Comparison of ENCODE assay signal across 8 mouse cellular contexts in the genomic region with DNA sequence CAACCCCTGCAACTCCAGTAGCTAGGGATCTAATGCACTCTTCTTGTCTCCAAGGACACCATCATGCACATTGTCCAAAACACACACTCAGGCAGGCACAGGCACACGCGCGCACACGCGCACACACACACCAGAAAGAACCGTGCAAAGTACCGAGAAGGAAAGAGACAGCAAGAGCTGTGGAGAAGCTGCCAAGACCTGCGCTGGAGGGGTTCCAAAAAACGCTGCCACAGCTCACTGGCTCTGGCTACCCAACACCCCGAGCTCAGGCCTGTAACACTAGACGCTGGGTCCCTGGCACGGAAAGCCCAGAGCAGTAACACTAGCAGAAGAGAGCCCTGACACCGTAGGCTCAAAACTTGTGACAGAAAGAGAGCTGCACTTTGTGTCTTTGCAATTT. TPM values are rescaled to one million over a fixed set of nuclear protein-coding genes. Genes with fewer than 3 reads are reported as not detected.
DNase-seq lines count a peak whose midpoint lies in the region; ATAC-seq and TF ChIP-seq lines count a peak whose summit lies in the region.

No protein-coding gene starts in this region.

- peak; percentile 18 for DNase-seq in forebrain, postnatal 0 days
- no peak for DNase-seq in forebrain, embryonic 10.5 days (ENCODE audit: extremely low spot score, low spot score)
- DNase-seq in adrenal gland, adult 8-10 months, result peak; percentile 46
- peak; percentile 44 to 51 for DNase-seq in frontal cortex, postnatal 36 days (ENCODE audit: low spot score in 2 of 2)
- peak; percentile 94 for DNase-seq in kidney, adult 9 months
- no peak for DNase-seq in c-Kit-positive CD71-positive TER-119-positive erythroid progenitor cells, embryonic 14.5 days (ENCODE audit: low spot score)
- DNase-seq in forebrain, embryonic 11.5 days (ENCODE audit: low spot score), result no peak

- no peak overlapping the region for H3K4me2 ChIP-seq in forebrain, postnatal 0 days (ENCODE audit: low read depth)
- H3K4me2 ChIP-seq in forebrain, embryonic 11.5 days (ENCODE audit: low read depth, low read length, severe bottlenecking), result no peak overlapping the region

- H3K27ac ChIP-seq in forebrain, postnatal 0 days (ENCODE audit: low read depth, low read length), result no peak overlapping the region
- no peak overlapping the region for H3K27ac ChIP-seq in forebrain, embryonic 10.5 days
- H3K27ac ChIP-seq in forebrain, embryonic 11.5 days (ENCODE audit: low read depth, low read length), result no peak overlapping the region

- no peaks in the 10 kb centered on the region for H3K9me3 ChIP-seq in forebrain, postnatal 0 days (ENCODE audit: low read length)
- peaks cover 25% of the 10 kb centered on the region for H3K9me3 ChIP-seq in forebrain, embryonic 10.5 days
- peaks cover 4% of the 10 kb centered on the region; the same call in 1 of the 2 replicates for H3K9me3 ChIP-seq in forebrain, embryonic 11.5 days (ENCODE audit: control insufficient read depth, low read length)

- WGBS in forebrain, postnatal 0 days, result 62% methylated on average over 13 of the region's 13 CpGs
- 95% methylated on average over 13 of the region's 13 CpGs for WGBS in forebrain, embryonic 10.5 days
- 96% methylated on average over 13 of the region's 13 CpGs for WGBS in forebrain, embryonic 11.5 days

- no peak for TF ChIP-seq CTCF in forebrain, postnatal 0 days (IDR thresholded peaks at IDR 0.05; ENCODE audit: low read depth)

- no peak overlapping the region for H3K9ac ChIP-seq in forebrain, postnatal 0 days
- H3K9ac ChIP-seq in forebrain, embryonic 11.5 days (ENCODE audit: low read length), result no peak overlapping the region

- no peaks in the 10 kb centered on the region for H3K4me1 ChIP-seq in forebrain, postnatal 0 days (ENCODE audit: insufficient read depth)
- H3K4me1 ChIP-seq in forebrain, embryonic 10.5 days, result 0 out of 2 replicates have a peak, but pooled peaks cover under 1% of the 10 kb centered on the region
- H3K4me1 ChIP-seq in forebrain, embryonic 11.5 days (replicated peaks; ENCODE audit: control insufficient read depth, insufficient read depth, low read length), result no peaks in the 10 kb centered on the region

- no peaks in the 10 kb centered on the region for H3K27me3 ChIP-seq in forebrain, postnatal 0 days (ENCODE audit: insufficient read depth, low read length)
- no peaks in the 10 kb centered on the region for H3K27me3 ChIP-seq in forebrain, embryonic 10.5 days (ENCODE audit: poor library complexity, severe bottlenecking)
- no peaks in the 10 kb centered on the region for H3K27me3 ChIP-seq in forebrain, embryonic 11.5 days (ENCODE audit: control insufficient read depth, insufficient read depth, low read length)

- ATAC-seq in forebrain, postnatal 0 days, result peak; percentile 18; the same call in 1 of the 2 replicates
- peak; percentile 35; the same call in 1 of the 2 replicates for ATAC-seq in megakaryocyte-erythroid progenitor cell, adult 5-6 weeks (replicated peaks; ENCODE audit: low FRiP score, low TSS enrichment, poor library complexity, severe bottlenecking)
- ATAC-seq in forebrain, embryonic 11.5 days (replicated peaks; ENCODE audit: low FRiP score), result no peak

- H3K36me3 ChIP-seq in forebrain, postnatal 0 days (ENCODE audit: insufficient read depth), result peaks cover 46% of the 10 kb centered on the region
- peaks cover 100% of the 10 kb centered on the region for H3K36me3 ChIP-seq in forebrain, embryonic 10.5 days (replicated peaks)
- H3K36me3 ChIP-seq in forebrain, embryonic 11.5 days (ENCODE audit: control insufficient read depth, insufficient read depth, low read length), result peaks cover 19% of the 10 kb centered on the region

- H3K4me3 ChIP-seq in forebrain, postnatal 0 days (ENCODE audit: low read depth, low read length), result no peak overlapping the region
- H3K4me3 ChIP-seq in forebrain, embryonic 10.5 days, result no peak overlapping the region
- no peak overlapping the region for H3K4me3 ChIP-seq in forebrain, embryonic 11.5 days (ENCODE audit: low read depth, low read length)

RNA-seq across cellular contexts. Expression of a gene that starts 18.1 kb away (rescaled TPM):
- total RNA-seq in forebrain, postnatal 0 days (2014; rRNA removed), result 16.1 and 18.8 TPM in 2 replicates
- polyA plus RNA-seq in forebrain, postnatal 0 days (2015; fragmentation: Nextera tagmentation; extraction: Ambion mirVana), result 6.7 and 13.3 TPM in 2 replicates
- polyA plus RNA-seq in forebrain, embryonic 10.5 days (2016; fragmentation: Nextera tagmentation; extraction: Ambion mirVana), result 24.4 and 26.0 TPM in 2 replicates
- total RNA-seq in adrenal gland, adult 8-10 months (2022), result 10 to 100 TPM; 14.7 to 28.9 (median 21.4) TPM
- 41.1 and 55.8 TPM in 2 replicates for total RNA-seq in megakaryocyte-erythroid progenitor cell, adult 5-6 weeks (2014; fragmentation: Nextera tagmentation)
- 21.4 and 41.4 TPM in 2 replicates for total RNA-seq in megakaryocyte-erythroid progenitor cell, adult 5-6 weeks (2017)
- 23.6 and 27.5 TPM in 2 replicates for polyA plus RNA-seq in forebrain, embryonic 11.5 days (2014; fragmentation: Nextera tagmentation; extraction: Ambion mirVana)

RNA-seq across cellular contexts. Expression of a gene that starts 27.7 kb away (rescaled TPM):
- total RNA-seq in forebrain, postnatal 0 days (2014; rRNA removed), result 142 and 150 TPM in 2 replicates
- 147 and 152 TPM in 2 replicates for polyA plus RNA-seq in forebrain, postnatal 0 days (2015; fragmentation: Nextera tagmentation; extraction: Ambion mirVana)
- polyA plus RNA-seq in forebrain, embryonic 10.5 days (2016; fragmentation: Nextera tagmentation; extraction: Ambion mirVana), result 543 and 561 TPM in 2 replicates
- 100 to 1,000 TPM; 160 to 214 (median 189) TPM for total RNA-seq in adrenal gland, adult 8-10 months (2022)
- 238 and 301 TPM in 2 replicates for total RNA-seq in megakaryocyte-erythroid progenitor cell, adult 5-6 weeks (2014; fragmentation: Nextera tagmentation)
- 403 and 467 TPM in 2 replicates for total RNA-seq in megakaryocyte-erythroid progenitor cell, adult 5-6 weeks (2017)
- 456 and 462 TPM in 2 replicates for polyA plus RNA-seq in forebrain, embryonic 11.5 days (2014; fragmentation: Nextera tagmentation; extraction: Ambion mirVana)

RNA-seq across cellular contexts. Expression of a gene that starts 27.9 kb away (rescaled TPM):
- 15.3 and 16.1 TPM in 2 replicates for total RNA-seq in forebrain, postnatal 0 days (2014; rRNA removed)
- 10.5 and 11.2 TPM in 2 replicates for polyA plus RNA-seq in forebrain, postnatal 0 days (2015; fragmentation: Nextera tagmentation; extraction: Ambion mirVana)
- polyA plus RNA-seq in forebrain, embryonic 10.5 days (2016; fragmentation: Nextera tagmentation; extraction: Ambion mirVana), result 63.7 and 70.1 TPM in 2 replicates
- total RNA-seq in adrenal gland, adult 8-10 months (2022), result 10 to 100 TPM; 15.8 to 26.3 (median 19.0) TPM
- total RNA-seq in megakaryocyte-erythroid progenitor cell, adult 5-6 weeks (2014; fragmentation: Nextera tagmentation), result 63.2 and 82.8 TPM in 2 replicates
- total RNA-seq in megakaryocyte-erythroid progenitor cell, adult 5-6 weeks (2017), result 121 and 133 TPM in 2 replicates
- 46.1 and 50.1 TPM in 2 replicates for polyA plus RNA-seq in forebrain, embryonic 11.5 days (2014; fragmentation: Nextera tagmentation; extraction: Ambion mirVana)

RNA-seq across cellular contexts. Expression of a gene that starts 51.1 kb away (rescaled TPM):
- 79.6 and 92.1 TPM in 2 replicates for total RNA-seq in forebrain, postnatal 0 days (2014; rRNA removed)
- polyA plus RNA-seq in forebrain, postnatal 0 days (2015; fragmentation: Nextera tagmentation; extraction: Ambion mirVana), result 71.1 and 79.7 TPM in 2 replicates
- 80.8 and 81.1 TPM in 2 replicates for polyA plus RNA-seq in forebrain, embryonic 10.5 days (2016; fragmentation: Nextera tagmentation; extraction: Ambion mirVana)
- 100 to 1,000 TPM; 124 to 171 (median 156) TPM for total RNA-seq in adrenal gland, adult 8-10 months (2022)
- total RNA-seq in megakaryocyte-erythroid progenitor cell, adult 5-6 weeks (2014; fragmentation: Nextera tagmentation), result 143 and 165 TPM in 2 replicates
- total RNA-seq in megakaryocyte-erythroid progenitor cell, adult 5-6 weeks (2017), result 199 and 258 TPM in 2 replicates
- 72.4 and 77.1 TPM in 2 replicates for polyA plus RNA-seq in forebrain, embryonic 11.5 days (2014; fragmentation: Nextera tagmentation; extraction: Ambion mirVana)

Comparison
In these comparisons a context has a peak if more than half of its experiments do, and no peak if none do; other contexts are left out.
1. DNase-seq: peak in forebrain, postnatal 0 days (single experiment), adrenal gland, adult 8-10 months (single experiment), frontal cortex, postnatal 36 days (2 of 2) and kidney, adult 9 months (single experiment); none in forebrain, embryonic 10.5 days (single experiment), c-Kit-positive CD71-positive TER-119-positive erythroid progenitor cells, embryonic 14.5 days (single experiment) and forebrain, embryonic 11.5 days (single experiment).